Mouse (Mus musculus) forebrain, embryonic 11.5 days (tissue): ENCODE measurements around the gene Gm44805. TPM values are rescaled to one million over a fixed set of nuclear protein-coding genes. Genes with fewer than 3 reads are reported as not detected.

Experiments
- ATAC-seq: fragments of 200-750 bp; cut with Nextera tagmentation; replicated peaks from 2 replicates; pipeline ENCODE4 v1.8.0; 2017; ENCODE audit warnings: moderate TSS enrichment; ENCODE audit not compliant: low FRiP score
- DNase-seq: peaks from one replicate; pipeline ENCODE4 v3.0.0-alpha.2; 2017; ENCODE audit warnings: low spot score
- H3K27ac ChIP-seq: fragments of 300-500 bp; sonication (generic); 2 replicates; pipeline ENCODE4 v1.5.1; 2014; ENCODE audit warnings: low read depth, low read length
- H3K27me3 ChIP-seq: fragments of 300-500 bp; sonication (generic); 2 replicates; pipeline ENCODE4 v1.6.1; 2014; ENCODE audit warnings: mild to moderate bottlenecking, low read length, mixed read lengths; ENCODE audit not compliant: control insufficient read depth, insufficient read depth
- H3K36me3 ChIP-seq: fragments of 300-500 bp; sonication (generic); 2 replicates; pipeline ENCODE4 v1.6.1; 2014; ENCODE audit warnings: mild to moderate bottlenecking, low read length, moderate library complexity, mixed read lengths; ENCODE audit not compliant: control insufficient read depth, insufficient read depth
- H3K4me1 ChIP-seq: fragments of 300-500 bp; sonication (generic); replicated peaks from 2 replicates; pipeline ENCODE4 v1.6.1; 2014; ENCODE audit warnings: low read length, mixed read lengths; ENCODE audit not compliant: control insufficient read depth, insufficient read depth
- H3K4me2 ChIP-seq: fragments of 300-500 bp; sonication (generic); 2 replicates; pipeline ENCODE4 v1.6.1; 2014; ENCODE audit warnings: low read depth, mild to moderate bottlenecking, low read length, moderate library complexity, mixed read lengths; ENCODE audit not compliant: severe bottlenecking
- H3K4me3 ChIP-seq: fragments of 300-500 bp; sonication (generic); 2 replicates; pipeline ENCODE4 v1.5.1; 2014; ENCODE audit warnings: low read depth, low read length
- H3K9ac ChIP-seq: fragments of 300-500 bp; sonication (generic); 2 replicates; pipeline ENCODE4 v1.6.1; 2014; ENCODE audit warnings: low read length
- H3K9me3 ChIP-seq: fragments of 300-500 bp; sonication (generic); 2 replicates; pipeline ENCODE4 v1.6.1; 2016; ENCODE audit warnings: low read length, mixed read lengths; ENCODE audit not compliant: control insufficient read depth
- WGBS: fragments of 180-500 bp; shearing (Covaris S2); extraction: QIAGEN DNeasy Blood & Tissue Kit; methylation state at CpG from one replicate; pipeline ENCODE4 v1.1.7; 2014; 5-methylcytosine and 5-hydroxymethylcytosine counted together
- polyA plus RNA-seq: library from polyadenylated mRNA; unstranded; fragments of >200 nt; fragmentation: Nextera tagmentation; extraction: Ambion mirVana; gene quantifications from 2 replicates; pipeline ENCODE4 v1.2.1, GENCODE M21; 2014

The Gm44805 gene
- polyA plus RNA-seq, 1 experiment from 2014 or later = not detected

GRCm38 (mm10) chr7:19677872-19678271, 3.4 kb downstream of the Gm44805 start, which contains the start of gene Apoc2:
Gene Apoc2 (minus strand): TSS chr7:19677941.
- H3K9ac ChIP-seq = no peak within 1 kb of the TSS
- no peak for DNase-seq
- H3K4me1 ChIP-seq = no peaks in the 10 kb centered on the region
- no peak within 1 kb of the TSS for H3K4me3 ChIP-seq
- no peaks in the 10 kb centered on the region for H3K36me3 ChIP-seq
- no peaks in the 10 kb centered on the region for H3K27me3 ChIP-seq
- H3K4me2 ChIP-seq = no peak within 1 kb of the TSS
- no peaks in the 10 kb centered on the region for H3K9me3 ChIP-seq
- ATAC-seq = no peak
- no peak within 1 kb of the TSS for H3K27ac ChIP-seq
- 77% methylated on average over 8 of the region's 8 CpGs for WGBS

GRCm38 (mm10) chr7:19676662-19677061, 4.6 kb downstream of the Gm44805 start:
- no peak for ATAC-seq

GRCm38 (mm10) chr7:19675824-19676223, 5.4 kb downstream of the Gm44805 start:
- DNase-seq = no peak
- H3K9ac ChIP-seq = no peak overlapping the region

More at GRCm38 (mm10) chr7:19676662-19677061, 4.6 kb downstream of the Gm44805 start:
- H3K36me3 ChIP-seq = no peaks in the 10 kb centered on the region
- H3K27me3 ChIP-seq = no peaks in the 10 kb centered on the region
- H3K4me3 ChIP-seq = no peak overlapping the region
- WGBS = 74% methylated on average over 1 of the region's 1 CpGs
- no peak overlapping the region for H3K4me2 ChIP-seq
- DNase-seq = no peak
- H3K9me3 ChIP-seq = no peaks in the 10 kb centered on the region
- no peak overlapping the region for H3K9ac ChIP-seq
- H3K27ac ChIP-seq = no peak overlapping the region
- no peaks in the 10 kb centered on the region for H3K4me1 ChIP-seq

GRCm38 (mm10) chr7:19673083-19673699, 8.0 kb downstream of the Gm44805 start:
- Histone ChIP-seq H3K27ac (no peak overlapping the region), H3K9ac (no peak overlapping the region), H3K9me3 (no peaks in the 10 kb centered on the region), H3K4me2 (no peak overlapping the region), H3K4me3 (no peak overlapping the region), H3K36me3 (no peaks in the 10 kb centered on the region), H3K4me1 (no peaks in the 10 kb centered on the region), H3K27me3 (no peaks in the 10 kb centered on the region)
- DNase-seq = no peak
- 70% methylated on average over 14 of the region's 14 CpGs for WGBS
- ATAC-seq = no peak

More at GRCm38 (mm10) chr7:19675824-19676223, 5.4 kb downstream of the Gm44805 start:
- WGBS = 87% methylated on average over 10 of the region's 10 CpGs
- Histone ChIP-seq H3K27me3 (no peaks in the 10 kb centered on the region), H3K4me2 (no peak overlapping the region), H3K27ac (no peak overlapping the region), H3K4me3 (no peak overlapping the region), H3K4me1 (no peaks in the 10 kb centered on the region), H3K9me3 (no peaks in the 10 kb centered on the region), H3K36me3 (no peaks in the 10 kb centered on the region)
- no peak for ATAC-seq

GRCm38 (mm10) chr7:19671511-19671910, 9.7 kb downstream of the Gm44805 start:
- no peak for DNase-seq
- Histone ChIP-seq H3K4me2 (no peak overlapping the region), H3K4me3 (no peak overlapping the region), H3K9ac (no peak overlapping the region), H3K36me3 (no peaks in the 10 kb centered on the region), H3K27ac (no peak overlapping the region), H3K9me3 (no peaks in the 10 kb centered on the region), H3K4me1 (no peaks in the 10 kb centered on the region), H3K27me3 (no peaks in the 10 kb centered on the region)
- no peak for ATAC-seq
- 79% methylated on average over 10 of the region's 10 CpGs for WGBS

GRCm38 (mm10) chr7:19668947-19669721, 12.1 kb downstream of the Gm44805 start:
- Histone ChIP-seq H3K4me1 (0 out of 2 replicates have a peak, but pooled peaks cover under 1% of the 10 kb centered on the region), H3K27me3 (no peaks in the 10 kb centered on the region), H3K27ac (no peak overlapping the region), H3K9ac (peak overlapping the region; percentile 24; the same call in 1 of the 2 replicates), H3K9me3 (no peaks in the 10 kb centered on the region), H3K4me2 (peak overlapping the region; percentile 29; the same call in 1 of the 2 replicates), H3K36me3 (no peaks in the 10 kb centered on the region), H3K4me3 (no peak overlapping the region)
- ATAC-seq = peak; percentile 73
- WGBS = 10% methylated on average over 10 of the region's 10 CpGs
- peak; percentile 92 for DNase-seq

GRCm38 (mm10) chr7:19667434-19667833, 13.8 kb downstream of the Gm44805 start:
- Histone ChIP-seq H3K4me1 (peaks cover 12% of the 10 kb centered on the region; the same call in 1 of the 2 replicates), H3K9ac (no peak overlapping the region), H3K4me2 (no peak overlapping the region), H3K9me3 (no peaks in the 10 kb centered on the region), H3K4me3 (no peak overlapping the region), H3K27ac (no peak overlapping the region), H3K36me3 (no peaks in the 10 kb centered on the region), H3K27me3 (no peaks in the 10 kb centered on the region)
- DNase-seq (no peak), ATAC-seq (no peak)
- 73% methylated on average over 2 of the region's 2 CpGs for WGBS

GRCm38 (mm10) chr7:19666750-19667149, 14.5 kb downstream of the Gm44805 start:
- ATAC-seq = no peak
- H3K36me3 ChIP-seq = no peaks in the 10 kb centered on the region
- H3K27ac ChIP-seq = no peak overlapping the region
- no peak overlapping the region for H3K4me2 ChIP-seq
- 54% methylated on average over 3 of the region's 3 CpGs for WGBS
- H3K4me3 ChIP-seq = no peak overlapping the region
- no peak overlapping the region for H3K9ac ChIP-seq
- peaks cover 12% of the 10 kb centered on the region; the same call in 1 of the 2 replicates for H3K4me1 ChIP-seq
- no peaks in the 10 kb centered on the region for H3K27me3 ChIP-seq
- H3K9me3 ChIP-seq = no peaks in the 10 kb centered on the region
- no peak for DNase-seq
